Mouse (Mus musculus) gastrocnemius, postnatal 36 days (tissue): Measurements from ENCODE around the gene Sptbn1. TPM values are rescaled to one million over a fixed set of nuclear protein-coding genes. Genes with fewer than 3 reads are reported as not detected.
A peak's percentile ranks its signal among the peaks of the same experiment; 100 is the strongest.

Experiments used
- DNase-seq, 2 experiments: peaks; one replicate each; pipeline ENCODE4 v3.0.0; 2022
- intact Hi-C: fragments of 180-260 bp; cut with DNase I; formaldehyde crosslinking; loops from one replicate; pipeline ENCODE4 v1.15.1; 2025
- long read RNA-seq, 2 experiments: library from polyadenylated mRNA; stranded (forward); transcript quantifications; one replicate each; pipeline ENCODE4 v2.0.0; 2021
- total RNA-seq, 2 experiments: library from RNA; stranded (reverse); gene quantifications; 2 replicates each; pipeline ENCODE4 v1.2.3; 2021

The Sptbn1 gene
- 100 to 1,000 TPM; 104 to 125 TPM for total RNA-seq
- long read RNA-seq, experiment 1, partial matches to known transcripts = 7 of 14 reads
- long read RNA-seq, experiment 1, other reads (novel, unspliced or antisense) = 7 of 14 reads
- long read RNA-seq, experiment 2, partial matches to known transcripts = 5 of 18 reads
- long read RNA-seq, experiment 2, other reads (novel, unspliced or antisense) = 13 of 18 reads

DNA sequence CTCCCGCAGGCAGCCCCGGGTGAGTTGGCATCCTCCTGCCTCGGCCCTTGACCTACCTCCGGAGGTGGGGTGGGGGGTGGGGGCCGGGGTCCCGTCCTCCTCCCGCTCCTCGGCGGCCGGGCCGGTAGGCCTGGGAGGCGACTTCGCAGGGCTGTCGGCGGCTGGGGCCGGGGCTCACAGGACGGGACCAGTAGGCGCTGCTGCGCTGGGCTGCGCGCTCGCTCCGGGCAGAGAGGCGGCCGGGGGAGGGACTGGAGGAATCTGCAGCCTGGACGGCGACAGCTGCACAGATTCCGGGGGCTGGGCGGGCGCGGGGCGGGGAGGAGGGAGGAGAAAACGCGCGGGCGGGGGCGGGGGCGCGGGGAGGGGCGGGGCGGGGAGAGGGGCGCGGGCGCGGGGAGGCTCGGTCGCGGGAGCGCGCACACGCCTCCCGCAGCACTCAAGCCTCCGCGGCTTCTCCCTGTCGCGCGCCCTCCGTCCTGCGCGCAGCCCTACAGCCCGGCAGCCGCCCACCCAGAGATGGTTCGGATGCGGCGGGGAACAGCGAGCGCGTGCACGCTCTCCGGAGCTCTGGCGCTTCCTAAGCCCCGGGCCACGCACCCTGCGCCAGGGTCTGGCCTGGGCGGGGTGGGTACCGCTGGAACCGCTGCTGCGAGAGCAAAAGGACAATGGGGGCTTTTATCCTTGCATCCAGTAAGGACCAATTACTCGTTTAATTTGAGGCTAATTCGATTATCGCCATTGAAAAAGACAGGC, at the start of gene Sptbn1:
Gene Sptbn1, minus strand, starts transcription at position 284 of the 756 bp plus-strand sequence.
- peak; percentile 82 to 87 for DNase-seq
- intact Hi-C loops = no loop called here

DNA sequence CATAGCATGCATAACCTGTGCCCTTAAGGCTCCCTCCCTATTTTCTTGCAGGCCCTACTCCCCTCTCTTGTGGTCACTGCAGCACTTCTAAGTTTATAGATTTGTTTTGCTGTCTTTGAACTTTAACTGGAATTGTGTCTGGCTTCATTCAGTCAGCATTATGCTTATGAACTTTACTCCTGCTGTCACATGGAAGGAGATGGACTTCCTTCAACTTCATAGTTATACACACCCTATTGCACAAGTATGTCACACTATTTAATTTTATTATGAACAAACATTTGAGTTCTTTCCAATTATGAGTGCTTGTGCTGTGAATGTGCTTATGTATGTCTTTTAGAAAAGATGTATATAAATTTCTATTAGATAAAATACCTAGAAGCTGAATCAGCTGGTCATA, 26.3 kb upstream of the Sptbn1 start:
- intact Hi-C loops = no loop called here
- no peak for DNase-seq

DNA sequence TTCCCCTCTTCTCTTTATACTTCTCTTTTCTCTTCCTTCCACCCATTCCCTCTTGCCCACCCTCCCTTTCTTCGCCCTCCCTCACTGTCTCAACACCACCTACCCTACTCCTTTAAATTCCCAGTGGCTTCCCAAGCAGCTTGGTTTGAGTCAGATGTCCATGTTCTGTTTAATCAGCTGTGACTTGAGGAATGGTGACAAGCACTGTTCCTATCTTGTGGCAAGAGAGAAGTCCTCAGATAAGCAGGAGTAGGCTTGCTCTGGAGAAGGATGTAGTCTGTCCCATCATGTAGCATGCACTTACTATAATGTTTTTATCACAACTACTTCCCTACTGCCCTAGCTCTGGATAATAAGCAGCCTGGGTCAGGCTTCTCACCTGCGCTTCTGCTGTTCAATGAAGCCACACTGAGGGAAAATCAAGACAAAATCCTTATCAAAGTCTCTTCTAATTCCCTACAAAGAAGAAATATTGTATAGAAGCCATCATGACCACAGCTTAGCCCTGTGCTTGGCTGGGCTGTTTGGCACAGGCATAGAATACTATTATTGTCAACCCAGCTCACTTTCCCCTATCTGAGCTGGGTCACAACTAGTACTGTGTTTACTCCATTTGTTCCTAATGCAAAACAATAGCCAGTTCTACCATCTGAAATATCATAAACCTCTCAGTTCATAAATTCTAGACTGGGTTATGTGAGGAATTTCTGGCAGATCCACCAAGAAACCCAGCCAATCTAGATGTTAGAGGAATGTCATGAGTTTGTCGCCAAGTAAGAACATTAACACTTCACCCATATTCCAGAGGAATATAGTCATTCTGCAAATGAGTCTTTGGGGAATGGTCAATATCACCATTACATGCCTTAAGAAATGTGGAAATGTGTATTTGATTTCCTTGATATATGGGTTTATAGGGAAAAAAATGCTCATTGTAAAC, 24.5 kb upstream of the Sptbn1 start:
- intact Hi-C loops = no loop called here
- no peak for DNase-seq

DNA sequence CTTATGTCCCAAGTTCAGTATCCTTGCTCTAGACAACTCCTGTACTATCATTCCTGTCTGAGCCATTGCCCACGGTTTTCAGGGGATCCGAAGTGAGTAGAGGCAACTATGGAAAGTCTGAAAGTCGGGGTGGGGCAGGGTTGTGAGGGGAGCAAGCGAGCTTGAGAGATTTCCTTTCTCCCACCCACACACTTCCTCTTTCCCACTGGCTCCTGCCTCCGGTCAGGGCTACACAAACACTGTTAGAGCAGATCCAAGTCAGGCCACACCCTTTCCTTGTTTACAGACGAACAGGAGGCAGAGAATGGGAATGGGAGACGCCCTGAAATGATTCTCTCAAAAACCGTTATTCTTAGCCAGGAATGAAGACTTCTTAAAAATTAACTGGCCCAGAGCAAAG, 23.2 kb upstream of the Sptbn1 start:
- peak; percentile 44 to 64 for DNase-seq
- intact Hi-C loops = no loop called here

DNA sequence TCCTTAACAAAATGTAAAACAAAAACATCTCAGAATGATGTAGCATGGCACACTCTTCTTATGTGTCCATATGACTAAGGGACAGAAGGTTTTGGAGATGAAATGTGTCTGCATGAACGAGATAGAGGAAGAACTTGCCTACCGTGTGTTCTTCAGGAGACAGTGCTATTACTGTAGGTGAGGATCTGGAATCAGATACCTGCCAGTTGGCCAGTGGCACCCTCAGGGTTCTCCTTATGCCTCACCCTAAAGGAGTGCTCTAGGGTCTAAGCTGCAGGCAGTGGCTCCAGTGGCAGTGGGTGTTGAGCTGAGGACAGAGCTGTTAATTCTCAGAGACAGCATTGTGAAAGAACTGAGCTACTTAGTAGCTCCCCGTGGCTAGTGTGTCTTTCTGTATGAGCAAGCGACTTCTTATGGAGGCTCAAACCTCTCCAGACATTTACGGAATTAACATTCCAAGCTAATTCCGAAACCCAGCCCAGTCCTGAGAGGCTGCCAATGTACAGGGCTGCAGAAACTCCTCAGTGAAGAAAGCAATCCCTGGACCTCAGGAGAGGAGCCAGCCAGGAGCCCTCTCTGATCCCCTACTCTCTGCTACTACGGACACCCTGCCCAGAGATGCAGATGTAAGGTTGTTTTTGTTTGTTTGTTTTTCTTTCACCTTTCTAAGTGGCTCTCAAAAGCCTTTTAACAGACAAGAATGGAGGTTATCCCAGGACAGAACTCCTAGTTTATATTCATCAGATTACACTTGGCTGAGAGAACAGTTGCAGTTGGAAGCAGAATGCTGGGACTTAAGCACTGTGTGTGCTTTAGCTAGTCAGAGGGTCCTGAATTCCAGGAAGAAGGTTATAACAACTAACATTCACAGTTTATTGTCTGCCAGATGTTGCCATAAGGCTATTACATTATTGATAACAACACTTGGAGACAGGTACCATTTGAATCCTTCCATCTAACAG, 21.8 kb upstream of the Sptbn1 start:
- DNase-seq = no peak
- intact Hi-C loops = no loop called here

DNA sequence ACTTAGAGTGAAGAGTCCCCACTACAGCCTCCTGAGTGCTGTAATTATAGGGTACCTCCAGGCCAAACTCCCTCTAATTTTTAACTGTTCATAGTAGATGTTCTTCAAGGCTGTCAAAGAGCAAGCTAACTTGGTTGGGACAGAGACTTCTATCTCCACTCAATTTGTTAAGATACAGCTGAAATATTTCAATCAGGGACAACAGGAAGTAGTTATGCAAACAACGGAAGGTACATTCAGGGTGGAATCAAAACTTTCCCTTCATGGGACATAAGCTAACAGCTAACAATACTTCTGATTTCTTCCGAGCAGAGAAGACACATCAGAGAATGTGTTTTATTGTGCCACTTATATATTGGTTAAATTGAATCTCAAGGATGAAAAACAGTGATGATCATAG, 20.1 kb upstream of the Sptbn1 start:
- no peak for DNase-seq
- intact Hi-C loops = no loop called here

DNA sequence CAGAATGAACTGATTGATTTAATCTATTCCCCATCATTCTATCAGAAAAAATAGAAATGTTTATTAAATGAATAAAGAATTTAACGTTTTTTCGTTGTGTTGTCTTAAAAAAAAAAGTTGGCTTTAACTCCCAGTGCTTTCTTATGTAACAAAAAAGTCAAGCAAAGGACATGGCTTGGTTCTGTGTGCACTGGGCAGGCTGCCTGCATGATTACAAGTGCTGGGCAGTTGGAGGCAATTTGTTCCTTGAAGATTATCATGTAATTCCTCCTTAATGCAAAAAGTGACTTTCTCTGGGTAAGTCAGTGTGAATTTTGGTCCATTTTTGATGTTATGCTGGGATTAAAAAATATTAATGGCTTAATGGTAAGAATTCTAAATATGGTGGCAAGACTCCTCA, 15.7 kb upstream of the Sptbn1 start:
- intact Hi-C loops = no loop called here
- peak in 1 of 2 experiments; percentile 51 for DNase-seq

DNA sequence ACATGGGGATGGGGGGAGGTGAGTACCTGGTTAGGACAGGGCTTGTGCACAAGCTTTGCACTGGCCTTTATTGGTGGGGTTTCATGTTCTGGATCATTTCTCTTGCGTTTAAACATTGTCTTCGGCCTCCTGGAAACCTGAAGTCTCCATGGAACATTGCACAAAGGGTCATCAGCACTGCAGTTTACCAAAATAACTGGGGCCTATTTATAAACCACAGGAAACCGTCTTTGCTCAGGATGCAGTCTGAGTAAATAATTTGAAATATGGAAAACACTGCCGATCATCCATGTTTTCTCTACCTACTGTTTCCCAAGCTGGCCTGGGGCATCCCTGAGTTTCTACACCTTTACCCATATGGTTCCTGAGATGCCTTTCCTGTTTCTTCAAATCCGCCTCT, 13.1 kb upstream of the Sptbn1 start:
- no peak for DNase-seq
- intact Hi-C loops = no loop called here

DNA sequence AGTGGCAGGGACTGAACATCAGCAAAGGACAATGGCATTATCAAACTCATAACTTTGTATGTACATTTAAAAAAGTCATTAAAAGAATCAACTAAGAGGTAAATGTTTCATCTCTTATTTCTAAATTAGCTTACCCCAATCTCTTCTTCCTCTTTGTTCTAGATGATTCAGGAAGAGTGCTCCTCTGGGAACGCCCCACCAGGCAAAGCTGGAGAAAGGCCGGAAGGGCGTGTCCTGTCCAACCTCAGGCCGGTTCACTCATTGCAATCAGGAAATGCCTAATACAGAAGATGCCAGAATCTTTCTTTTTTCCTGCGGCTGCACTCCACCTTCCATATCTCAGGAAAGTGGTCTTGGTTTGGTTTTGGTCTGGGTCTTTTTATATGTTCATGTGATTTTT, 11.3 kb upstream of the Sptbn1 start:
- peak; percentile 62 to 71 for DNase-seq
- intact Hi-C loops = no loop called here

DNA sequence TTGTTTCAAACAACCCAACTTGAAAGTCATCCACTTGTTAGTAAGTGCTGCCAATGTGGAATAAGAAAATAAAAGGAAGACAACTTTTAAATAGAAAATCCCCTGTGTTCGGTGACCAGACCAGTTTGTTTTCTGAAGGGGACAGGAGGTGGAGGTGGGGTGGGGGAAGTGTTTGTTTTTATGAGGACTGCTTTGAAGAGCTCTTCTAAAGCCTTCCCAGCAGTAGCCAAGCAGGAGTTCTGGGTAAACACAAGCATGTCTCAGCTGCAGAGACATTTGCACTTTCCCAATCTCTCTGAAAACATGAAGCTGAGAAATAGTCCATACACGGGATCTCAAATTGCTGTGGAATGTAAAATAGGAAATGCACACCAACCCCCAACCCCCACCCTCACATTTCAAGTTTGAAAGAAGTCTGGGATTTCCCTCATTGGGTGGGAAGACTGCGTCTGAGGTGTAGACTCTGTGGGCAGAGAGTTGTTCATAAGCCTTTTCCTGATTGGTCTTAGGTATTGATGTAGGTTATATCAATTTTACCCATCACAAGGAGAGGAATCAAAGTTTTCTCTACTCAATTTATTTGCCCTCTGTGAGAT, 7.6 kb upstream of the Sptbn1 start:
- intact Hi-C loops = no loop called here
- no peak for DNase-seq

DNA sequence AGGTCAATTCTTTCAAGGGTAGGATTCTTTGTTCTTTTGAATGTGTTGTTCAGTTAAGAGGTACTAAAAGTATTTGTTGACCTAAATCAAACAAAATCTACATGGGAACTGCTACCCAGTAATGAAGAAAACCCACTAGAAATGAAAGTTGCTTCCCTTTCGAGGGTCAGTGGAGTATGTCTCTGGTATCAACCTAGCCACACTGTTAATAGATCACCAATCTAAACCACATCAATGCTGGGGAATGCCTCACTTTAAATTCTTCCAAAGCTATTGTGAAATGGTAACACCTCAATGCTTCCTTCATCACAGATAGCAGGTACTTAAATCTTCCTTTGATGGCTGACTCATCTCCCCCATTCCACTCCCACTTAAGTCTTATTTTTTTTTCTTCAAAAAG, 1.5 kb upstream of the Sptbn1 start:
- intact Hi-C loops = no loop called here
- no peak for DNase-seq

DNA sequence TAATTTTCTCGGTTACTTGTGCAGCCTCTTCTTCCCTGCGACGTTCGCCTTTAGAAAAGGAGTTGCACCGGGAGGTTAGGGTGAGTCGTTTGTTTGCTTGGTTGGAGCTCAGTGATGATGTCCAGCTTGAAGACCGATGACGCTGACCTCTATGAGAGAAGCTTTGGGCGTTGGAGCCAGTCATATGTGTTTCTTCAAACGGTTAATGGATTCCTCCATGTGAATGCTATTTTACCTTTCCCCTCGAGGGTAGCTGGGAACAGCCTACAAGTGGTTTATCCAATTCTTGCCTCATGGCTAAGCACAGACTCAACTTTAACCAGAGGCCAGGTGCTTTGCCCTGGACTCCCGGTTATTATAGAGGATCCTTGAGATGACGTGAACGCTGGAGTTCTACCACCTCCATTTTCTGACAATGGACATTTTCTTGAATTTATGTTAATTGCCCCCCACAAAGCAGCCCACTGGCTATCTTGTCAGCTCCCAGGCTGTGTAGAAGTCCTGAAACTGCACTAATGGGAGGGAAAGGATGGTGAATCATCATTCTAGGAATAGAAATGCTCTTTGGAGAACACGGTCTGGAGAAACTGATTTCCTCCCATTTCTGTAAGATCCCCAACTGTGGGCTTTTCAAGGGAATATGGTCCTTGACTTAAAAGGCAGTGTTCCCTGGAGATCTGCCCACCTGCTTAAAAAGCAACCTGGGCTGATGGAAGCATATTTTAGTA, 837 bp upstream of the Sptbn1 start:
- intact Hi-C loops = no loop called here
- DNase-seq = no peak

DNA sequence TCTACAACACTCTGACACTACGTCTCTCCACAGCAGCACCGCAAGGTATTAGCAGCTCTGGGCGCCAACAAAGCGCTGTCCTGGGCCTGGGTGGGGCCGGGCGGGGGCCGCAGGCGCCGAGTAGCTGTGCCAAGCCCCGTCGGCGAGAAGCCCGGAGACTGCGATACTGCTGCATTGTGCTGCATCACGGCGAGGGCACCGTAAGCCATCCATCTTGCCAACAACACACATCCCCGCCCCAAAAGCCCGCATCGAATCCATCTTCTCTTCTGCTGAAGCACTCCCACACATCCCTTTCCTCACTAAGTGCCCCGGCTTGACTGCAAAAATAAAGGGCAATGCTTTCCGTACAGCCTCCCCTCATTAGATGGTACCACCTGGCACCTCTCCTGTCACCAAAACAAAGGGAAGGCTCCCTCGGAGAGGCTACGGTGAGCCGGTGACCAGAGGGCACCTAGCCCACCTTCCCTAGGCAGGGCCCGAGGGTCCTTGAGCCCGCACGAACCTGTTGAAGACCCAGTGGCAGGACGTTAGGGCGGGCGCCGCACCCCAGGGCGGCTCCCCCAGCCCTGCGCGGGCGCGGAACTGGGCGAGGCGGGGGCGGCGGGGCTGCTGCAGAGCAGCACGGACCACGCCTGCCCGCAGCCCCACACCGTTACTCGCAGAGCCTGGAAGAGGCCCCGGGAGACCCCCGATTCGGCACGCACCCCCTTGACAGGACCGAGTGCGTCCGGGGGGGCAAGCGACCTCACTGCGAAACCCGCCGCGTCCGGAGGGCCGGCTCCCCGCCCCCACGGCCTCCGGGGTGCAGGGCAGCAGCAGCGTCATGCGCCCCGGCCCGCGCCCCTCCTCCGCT, 711 bp downstream of the Sptbn1 start:
- DNase-seq = peak; percentile 43 to 56
- intact Hi-C loops = no loop called here

DNA sequence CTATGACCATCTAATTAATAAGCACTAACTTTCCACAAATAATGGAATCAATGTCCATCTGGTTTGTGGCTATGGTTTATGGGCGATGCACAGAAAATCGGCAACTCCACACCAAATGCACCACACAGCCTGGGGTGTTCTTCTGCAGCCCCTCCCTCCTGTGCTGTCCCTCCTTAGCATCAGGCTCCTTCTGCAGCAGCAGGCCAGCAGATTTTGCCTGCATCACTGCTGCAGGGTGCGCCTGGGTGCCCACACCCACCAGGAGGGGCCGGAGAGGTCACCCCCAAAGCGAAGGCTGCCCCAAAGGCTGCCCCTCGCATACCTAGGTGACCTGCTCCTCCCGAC, 1.3 kb downstream of the Sptbn1 start:
- DNase-seq = peak in 1 of 2 experiments; percentile 47
- intact Hi-C loops = no loop called here

DNA sequence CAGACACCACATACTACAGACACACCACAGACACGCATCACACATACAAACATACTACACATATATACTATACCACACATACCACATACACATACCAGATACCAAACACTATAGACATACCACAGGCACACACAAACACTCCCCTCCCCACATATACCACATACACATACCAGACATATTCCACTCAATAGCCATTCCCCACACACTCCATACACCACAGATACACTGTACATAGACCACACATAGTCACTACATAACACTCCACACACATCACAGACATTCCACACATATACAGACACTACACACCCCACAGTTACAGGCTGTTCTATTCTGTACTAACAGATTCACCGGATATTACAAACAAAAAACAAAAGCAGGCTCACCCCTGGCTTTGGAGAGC, 2.3 kb downstream of the Sptbn1 start:
- intact Hi-C loops = no loop called here
- DNase-seq = no peak

DNA sequence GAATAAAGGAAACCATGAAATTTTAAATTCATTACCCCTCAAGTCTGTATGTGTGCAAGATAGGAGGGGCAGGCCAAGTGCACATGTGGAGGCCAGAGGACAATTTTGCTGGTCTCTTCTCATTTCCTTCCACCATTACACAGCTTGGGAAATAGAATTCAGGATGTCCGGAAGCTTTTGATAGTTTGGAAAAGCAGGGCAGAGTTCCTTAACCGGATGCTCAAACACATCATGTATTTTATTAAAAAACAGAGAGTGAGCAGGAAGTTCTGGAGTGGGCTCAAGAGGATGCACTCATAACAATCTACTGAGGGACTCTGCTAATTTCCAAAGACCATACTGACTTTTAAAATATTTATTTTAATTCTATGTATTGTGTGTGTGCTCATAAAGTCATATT, 4.3 kb downstream of the Sptbn1 start:
- intact Hi-C loops = no loop called here
- DNase-seq = no peak

DNA sequence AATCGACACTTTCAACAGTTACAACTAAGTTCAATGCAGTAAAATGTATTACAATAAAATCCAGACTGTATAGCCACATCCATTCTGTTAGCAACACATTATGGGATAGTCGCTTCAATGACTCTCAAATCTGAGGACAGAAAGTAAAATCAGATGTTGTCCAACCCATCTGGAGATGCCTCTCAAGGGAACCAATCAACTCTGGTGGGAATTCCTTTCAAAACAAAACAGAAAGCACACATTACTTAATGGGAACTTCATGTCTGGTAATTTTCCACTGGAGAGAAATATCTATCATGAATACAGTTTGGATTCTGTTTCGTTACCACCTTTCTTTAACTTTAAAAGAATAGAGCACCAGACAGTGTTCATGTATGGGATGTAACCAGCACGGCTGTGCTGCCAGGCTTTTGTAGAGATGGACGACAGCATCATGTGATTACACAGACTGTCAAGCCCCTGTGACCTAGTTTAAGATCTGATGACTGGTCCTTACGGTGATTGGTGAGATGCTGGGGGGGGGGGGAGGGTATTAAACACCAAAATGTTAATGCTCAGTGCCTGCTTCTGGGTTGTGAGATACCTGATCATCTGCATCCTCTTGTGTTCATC, 9.1 kb downstream of the Sptbn1 start:
- no peak for DNase-seq
- intact Hi-C loops = no loop called here

DNA sequence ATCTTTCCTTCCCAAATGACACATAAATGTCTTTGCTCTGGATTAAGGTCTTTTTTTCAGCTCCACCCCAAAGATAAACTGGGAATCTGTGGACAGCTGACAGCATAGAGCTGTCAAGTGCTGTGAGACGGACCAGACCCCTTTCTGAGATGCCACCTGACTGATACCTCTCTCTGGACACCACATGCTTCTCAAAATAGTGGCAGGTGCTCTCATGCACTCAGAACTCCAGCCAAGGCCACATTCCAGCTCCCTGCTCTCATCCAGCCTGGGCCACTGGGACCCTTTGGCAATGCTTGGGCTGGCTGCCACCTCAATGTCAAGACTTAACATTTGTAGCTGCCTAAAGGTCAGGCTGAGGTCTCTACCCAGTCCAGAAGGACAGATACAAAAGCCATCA, 10.2 kb downstream of the Sptbn1 start:
- DNase-seq = no peak
- intact Hi-C loops = no loop called here
